Mouse (Mus musculus): ENCODE data around the gene Tango2.

- TF ChIP-seq E2F4 (IDR thresholded peaks at IDR 0.05; ENCODE audit: insufficient read depth) (no peak), POLR2A (IDR thresholded peaks at IDR 0.05; ENCODE audit: insufficient read length, low read depth) (no peak), TCF12 (IDR thresholded peaks at IDR 0.05; ENCODE audit: insufficient read depth, poor library complexity, severe bottlenecking) (no peak), MAX (IDR thresholded peaks at IDR 0.05; ENCODE audit: low read depth) (no peak), SRF (IDR thresholded peaks at IDR 0.05; ENCODE audit: control insufficient read depth, insufficient read length, low read depth) (no peak), POLR2AphosphoS2 (IDR thresholded peaks at IDR 0.05; ENCODE audit: insufficient read length, low read depth) (no peak), USF1 (IDR thresholded peaks at IDR 0.05; ENCODE audit: low read depth) (no peak)
These were observed 24.4 kb downstream of the Tango2 start for GRCm38 (mm10) chr16:18323460-18323859.
